Mouse (Mus musculus) large intestine, adult 2 months (tissue): ENCODE data around the gene Zfp937. TPM values are rescaled to one million over a fixed set of nuclear protein-coding genes. Genes with fewer than 3 reads are reported as not detected.
"Not testable (repeated sequence)": the region's sequence is repeated elsewhere in the genome, so short reads cannot be mapped to it uniquely, and the experiment has no call there.

ENCODE experiments used
- DNase-seq: peaks from one replicate; pipeline ENCODE4 v3.0.0-alpha.2; 2012; ENCODE audit warnings: low read depth, low spot score
- WGBS: fragments of 180-500 bp; shearing (Covaris S2); methylation state at CpG from one replicate; pipeline ENCODE4 v1.1.7; 2018; 5-methylcytosine and 5-hydroxymethylcytosine counted together
- polyA plus RNA-seq: library from polyadenylated mRNA; depleted of rRNA; stranded (reverse); fragments of >200 nt; gene quantifications from 2 replicates; pipeline ENCODE4 v1.2.3, GENCODE M21; 2012; rRNA removed

Gene Zfp937
- 0.16 and 0.43 TPM in 2 replicates for polyA plus RNA-seq

- WGBS = under 1% methylated on average over 15 of the region's 15 CpGs
These were observed at the start of gene Zfp937 for GRCm38 (mm10) chr2:150217600-150218362. Gene Zfp937 (plus strand): TSS chr2:150218073.

GRCm38 (mm10) chr2:150173833-150174232 lies 44.0 kb upstream of the Zfp937 start:
- no peak for DNase-seq

More at GRCm38 (mm10) chr2:150217600-150218362, at the start of gene Zfp937:
- peak; percentile 21 for DNase-seq

- 82% methylated on average over 4 of the region's 4 CpGs for WGBS
These were observed 38.3 kb upstream of the Zfp937 start, which contains the start of gene Gm10770 for GRCm38 (mm10) chr2:150179579-150179978. Gene Gm10770 (minus strand): TSS chr2:150179679.

GRCm38 (mm10) chr2:150181046-150181445 lies 36.8 kb upstream of the Zfp937 start:
- DNase-seq = not testable (repeated sequence)

More at GRCm38 (mm10) chr2:150179579-150179978, 38.3 kb upstream of the Zfp937 start, which contains the start of gene Gm10770:
- not testable (repeated sequence) for DNase-seq

- 76% methylated on average over 7 of the region's 7 CpGs for WGBS
- DNase-seq = not testable (repeated sequence)
These were observed 36.3 kb upstream of the Zfp937 start, which contains the start of gene Gm14139 for GRCm38 (mm10) chr2:150181570-150181999. Gene Gm14139 (plus strand): TSS chr2:150181755.

GRCm38 (mm10) chr2:150218363-150218725 lies 471 bp downstream of the Zfp937 start:
- WGBS = 2% methylated on average over 4 of the region's 4 CpGs
- not testable (repeated sequence) for DNase-seq

- DNase-seq = not testable (repeated sequence)
These were observed 5.4 kb downstream of the Zfp937 start for GRCm38 (mm10) chr2:150223263-150223662.

GRCm38 (mm10) chr2:150243211-150243610 lies 25.3 kb downstream of the Zfp937 start:
- 93% methylated on average over 2 of the region's 2 CpGs for WGBS
- DNase-seq = no peak

- WGBS = 50% methylated on average over 2 of the region's 2 CpGs
These were observed 37.6 kb downstream of the Zfp937 start, which contains the start of gene Gm21994 for GRCm38 (mm10) chr2:150255491-150255890. Gene Gm21994 (minus strand): TSS chr2:150255591.

GRCm38 (mm10) chr2:150256861-150257260 lies 39.0 kb downstream of the Zfp937 start:
- 60% methylated on average over 2 of the region's 2 CpGs for WGBS
- DNase-seq = not testable (repeated sequence)

More at GRCm38 (mm10) chr2:150255491-150255890, 37.6 kb downstream of the Zfp937 start, which contains the start of gene Gm21994:
- not testable (repeated sequence) for DNase-seq

GRCm38 (mm10) chr2:150257291-150257690 lies 39.4 kb downstream of the Zfp937 start, which contains the start of gene Gm14124:
Gene Gm14124 (plus strand): TSS chr2:150257517.
- WGBS = 79% methylated on average over 4 of the region's 4 CpGs
- not testable (repeated sequence) for DNase-seq

Other genes with a start within 250 kb of the Zfp937 start
- 0.73 and 1.0 TPM in 2 replicates for gene Zfp120, start 81.4 kb upstream of the Zfp937 start, polyA plus RNA-seq
- gene Gm10770, start 38.4 kb upstream of the Zfp937 start, polyA plus RNA-seq = not detected in 2 replicates
- gene Gm14139, start 36.3 kb upstream of the Zfp937 start, polyA plus RNA-seq = not detected in 2 replicates
- 0.09 and 0.38 TPM in 2 replicates for gene Gm21994, start 37.5 kb downstream of the Zfp937 start, polyA plus RNA-seq
- gene Gm14124, start 39.4 kb downstream of the Zfp937 start, polyA plus RNA-seq = not detected in 2 replicates
- not detected in 2 replicates for gene Gm10130, start 105.6 kb downstream of the Zfp937 start, polyA plus RNA-seq
- gene 3300002I08Rik, start 144.7 kb downstream of the Zfp937 start, polyA plus RNA-seq = 1.1 and 1.5 TPM in 2 replicates
- gene Zfp442, start 233.4 kb downstream of the Zfp937 start, polyA plus RNA-seq = 0.14 and 0.22 TPM in 2 replicates